8 mouse cellular contexts compared by ENCODE assay signal in genomic region chr11:48588833-48589649, GRCm38 (mm10).
DNase-seq lines count a peak whose midpoint lies in the region; ATAC-seq and TF ChIP-seq lines count a peak whose summit lies in the region.

No protein-coding gene starts in this region.

- in situ Hi-C loops in CH12.LX (cut with MboI; ENCODE audit: low pct_ligation_motif_present, low pct_unique_long_range_greater_than_20kb, low sequenced_read_pairs), result loop anchor here (25.0 kb wide), 1 partner anchor 273 kb away; the partner anchor contains the start of gene Irgm1

- H3K9me3 ChIP-seq in CH12.LX (replicated peaks; ENCODE audit: low read length), result no peaks in the 10 kb centered on the region
- H3K9me3 ChIP-seq in lung, embryonic 15.5 days, result no peaks in the 10 kb centered on the region

- no peak for TF ChIP-seq POLR2A in CH12.LX (IDR thresholded peaks at IDR 0.05; ENCODE audit: low read depth, low read length)

- H3K4me2 ChIP-seq in CH12.LX (ENCODE audit: insufficient read depth, low read depth, poor library complexity, severe bottlenecking), result 0 out of 2 replicates have a peak overlapping the region, but pooled peaks have one; percentile 4
- H3K4me2 ChIP-seq in lung, embryonic 15.5 days, result no peak overlapping the region

- peaks cover 0 to 5% of the 10 kb centered on the region in 2 experiments; a peak in 1 of 4 replicates for H3K4me1 ChIP-seq in CH12.LX (ENCODE audit: control insufficient read depth in 1 of 2, insufficient read depth in 2 of 2)
- no peaks in the 10 kb centered on the region for H3K4me1 ChIP-seq in lung, embryonic 15.5 days

- H3K36me3 ChIP-seq in CH12.LX (replicated peaks in 1 of 2; ENCODE audit: control insufficient read depth in 1 of 2, insufficient read depth in 1 of 2, low read length in 1 of 2), result no peaks in the 10 kb centered on the region
- no peaks in the 10 kb centered on the region for H3K36me3 ChIP-seq in lung, embryonic 15.5 days

- no peaks in the 10 kb centered on the region for H3K79me2 ChIP-seq in CH12.LX (replicated peaks; ENCODE audit: control insufficient read depth, extremely low read depth, insufficient read depth, poor library complexity, severe bottlenecking)

- H3K27me3 ChIP-seq in CH12.LX (replicated peaks), result peaks cover 15% of the 10 kb centered on the region
- no peaks in the 10 kb centered on the region for H3K27me3 ChIP-seq in lung, embryonic 15.5 days

- dilution Hi-C loops in CH12.LX (cut with MboI; ENCODE audit: extremely low pct_ligation_motif_present, extremely low pct_unique_long_range_greater_than_20kb, low sequenced_read_pairs), result no loop called here

- peak; percentile 61 for DNase-seq in CH12.LX (ENCODE audit: extremely low read depth)
- DNase-seq in ZHBTc4 (ENCODE audit: low read depth, low spot score), result peak; percentile 55
- DNase-seq in embryo, embryonic 9.5 days (ENCODE audit: extremely low spot score), result peak; percentile 53
- DNase-seq in heart, postnatal 10 days, result peak; percentile 67 to 77
- peak; percentile 57 for DNase-seq in layer of hippocampus, adult 11-12 months (ENCODE audit: low spot score)
- DNase-seq in retina, adult 2 months (ENCODE audit: low read depth, low spot score), result peak; percentile 11
- no peak for DNase-seq in spleen, adult 12 weeks (ENCODE audit: low spot score)

- peak; percentile 94 for TF ChIP-seq RAD21 in CH12.LX (IDR thresholded peaks at IDR 0.05; ENCODE audit: low read depth, low read length)

- H3K27ac ChIP-seq in CH12.LX (ENCODE audit: insufficient read depth, low read depth), result no peak overlapping the region
- no peak overlapping the region for H3K27ac ChIP-seq in lung, embryonic 15.5 days

- peak; percentile 82 to 93 for TF ChIP-seq CTCF in CH12.LX (conservative IDR thresholded peaks at IDR 0.05 in 1 of 2, IDR thresholded peaks at IDR 0.05 in 1 of 2; ENCODE audit: low read depth in 2 of 2, low read length in 2 of 2)

- intact Hi-C loops in heart, postnatal 10 days (cut with DNase I), result loop anchor here (5.0 to 10.0 kb wide), 3 partner anchors 412 to 1667 kb away; no protein-coding TSS in a partner anchor

- no peak for TF ChIP-seq EP300 in CH12.LX (IDR thresholded peaks at IDR 0.05; ENCODE audit: low read length)

- ATAC-seq in lung, embryonic 15.5 days (ENCODE audit: borderline replicate concordance, extremely low read depth, low FRiP score, low TSS enrichment), result peak; percentile 76

- WGBS in lung, embryonic 15.5 days, result 24% methylated on average over 9 of the region's 9 CpGs

- H3K4me3 ChIP-seq in CH12.LX (replicated peaks in 1 of 3; ENCODE audit: low read depth in 2 of 3, low read length in 2 of 3, poor library complexity in 1 of 3), result no peak overlapping the region
- H3K4me3 ChIP-seq in lung, embryonic 15.5 days, result no peak overlapping the region

- H3K9ac ChIP-seq in CH12.LX (ENCODE audit: insufficient read depth, low read depth), result no peak overlapping the region
- no peak overlapping the region for H3K9ac ChIP-seq in lung, embryonic 15.5 days

TF ChIP-seq in CH12.LX, 34 proteins besides CTCF, POLR2A, EP300 and RAD21:
- TF ChIP-seq ZC3H11A (IDR thresholded peaks at IDR 0.05; ENCODE audit: low read depth, low read length) (0 out of 2 replicates have a peak, but pooled peaks have one; percentile 23), SMC3 (IDR thresholded peaks at IDR 0.05; ENCODE audit: low read depth, low read length) (peak; percentile 83), UBTF (IDR thresholded peaks at IDR 0.05; ENCODE audit: low read depth, low read length) (no peak)
